Mouse (Mus musculus): ENCODE results near the gene Mbd3l1. TPM values are rescaled to one million over a fixed set of nuclear protein-coding genes. Genes with fewer than 3 reads are reported as not detected.

Mbd3l1 gene
- total RNA-seq (2021) = not detected in 2 replicates
- long read RNA-seq, experiment 1 = 0 reads
- long read RNA-seq, experiment 2 = 0 reads

DNA sequence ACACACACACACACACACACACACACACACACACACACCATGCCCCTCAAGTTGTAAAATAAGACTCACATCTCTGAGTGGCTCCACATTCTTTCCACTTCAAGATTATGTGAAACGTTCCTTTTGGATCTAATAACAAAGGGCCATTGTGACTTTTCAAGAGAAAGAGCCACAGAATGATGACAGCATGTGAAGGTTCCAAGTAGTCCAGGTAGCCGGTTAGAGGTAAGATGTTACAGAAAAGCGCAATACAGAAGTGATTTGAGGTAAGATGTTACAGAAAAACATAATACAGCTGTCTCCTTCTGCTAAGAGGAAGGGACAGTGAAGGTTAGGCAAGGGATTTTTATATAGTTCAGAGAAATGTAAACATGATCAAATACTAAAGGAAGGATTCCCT lies at the start of gene Mbd3l1, which contains the start of gene Zfp558:
Gene Mbd3l1, plus strand, starts transcription at position 192 of the 400 bp plus-strand sequence.
Gene Zfp558, minus strand, starts transcription at position 101 of the 400 bp plus-strand sequence.
- DNase-seq = no peak

DNA sequence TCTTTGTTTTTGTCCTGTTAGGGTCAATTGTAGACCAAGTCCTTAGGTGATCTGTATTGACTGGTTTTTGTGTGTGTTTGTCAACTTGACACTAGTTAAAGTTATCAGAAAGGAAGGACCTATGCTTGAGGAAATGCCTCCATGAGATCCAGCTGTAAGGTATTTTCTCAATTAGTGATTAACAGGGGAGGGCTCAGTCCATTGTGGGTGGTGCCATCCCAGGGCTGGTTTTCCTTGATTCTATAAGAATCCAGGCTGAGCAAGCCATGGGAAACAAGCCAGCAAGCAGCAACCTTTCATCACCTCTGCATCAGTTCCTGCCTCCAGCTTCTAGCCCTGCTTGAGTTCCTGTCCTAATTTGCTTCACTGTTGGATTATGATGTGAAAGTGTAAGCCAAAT lies 47.8 kb upstream of the Mbd3l1 start, which contains the start of gene Mbd3l2:
Gene Mbd3l2, plus strand, starts transcription at position 301 of the 400 bp plus-strand sequence.
- no peak for DNase-seq

DNA sequence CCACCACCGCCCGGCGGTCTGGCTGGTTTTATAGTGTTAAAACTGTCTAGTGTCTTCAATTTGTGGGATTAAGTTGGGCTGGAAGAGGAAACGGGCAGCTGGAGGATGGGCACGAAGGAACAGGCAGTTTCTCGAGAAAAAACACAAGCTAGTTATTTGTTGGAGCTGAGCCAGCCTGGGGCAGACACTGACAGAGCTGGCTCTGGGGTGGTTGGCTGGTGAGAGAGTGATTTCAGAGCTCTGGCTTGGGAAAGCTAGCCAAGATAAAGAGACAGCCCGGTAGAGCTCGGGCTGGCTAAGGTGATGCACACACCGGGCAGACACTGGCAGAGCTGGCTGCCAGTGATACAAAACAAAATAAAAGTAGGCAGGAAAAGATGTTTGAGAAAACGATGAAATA lies 46.5 kb upstream of the Mbd3l1 start:
- DNase-seq = peak; percentile 45

DNA sequence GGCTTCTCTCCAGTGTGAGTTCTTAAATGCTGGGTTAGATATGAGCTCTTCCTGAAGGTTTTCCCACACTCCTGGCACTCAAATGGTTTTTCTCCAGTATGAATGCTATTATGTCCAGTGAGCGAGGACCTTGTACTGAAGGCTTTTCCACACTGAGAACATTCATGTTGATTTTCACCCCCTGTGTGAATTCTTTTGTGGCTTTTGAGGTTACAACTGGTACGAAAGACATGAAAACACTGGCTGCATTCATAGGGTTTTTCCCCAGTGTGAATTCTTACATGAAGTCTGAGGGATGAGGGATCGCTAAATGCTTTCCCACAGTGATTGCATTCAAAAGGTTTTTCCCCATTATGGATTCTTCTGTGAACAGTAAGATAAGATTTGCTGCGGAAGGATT lies 21.6 kb upstream of the Mbd3l1 start:
- no peak for DNase-seq

DNA sequence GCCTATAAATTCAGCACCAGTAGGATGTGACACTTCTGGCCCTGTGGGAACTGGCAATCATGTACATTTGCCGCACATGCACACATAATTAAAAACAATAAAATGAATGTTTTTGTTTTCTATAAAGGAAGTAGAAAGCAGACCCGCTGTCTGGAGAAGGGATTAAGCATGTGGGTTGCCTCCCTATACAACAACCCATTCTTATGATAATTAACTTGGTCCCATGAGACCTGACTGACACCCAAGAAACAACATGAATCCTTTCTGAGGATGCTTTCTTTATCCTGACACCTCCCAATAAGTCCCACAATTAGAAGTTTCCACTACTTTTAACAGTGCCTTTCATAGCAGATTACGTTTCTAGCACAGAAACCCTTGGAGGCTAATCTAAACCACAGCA lies 10.8 kb upstream of the Mbd3l1 start:
- DNase-seq = no peak

DNA sequence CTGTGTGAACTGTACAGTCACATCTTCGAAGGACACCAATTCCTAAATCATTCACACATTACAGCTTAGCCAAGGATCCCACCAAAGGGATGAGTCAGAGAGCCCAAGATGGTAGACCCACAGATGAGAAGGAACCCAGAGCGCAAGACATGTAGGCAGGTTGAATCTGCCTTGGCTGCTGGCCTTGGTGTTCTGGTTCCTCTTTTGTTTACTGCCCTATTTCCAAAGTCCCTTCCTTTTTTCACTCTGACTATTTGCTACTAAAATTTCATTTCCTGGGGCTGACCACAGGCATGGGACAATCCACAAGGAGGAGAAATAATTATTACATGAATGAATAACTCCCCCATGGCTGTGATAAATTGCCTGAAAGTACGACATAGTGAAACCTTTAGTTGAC lies 10.2 kb upstream of the Mbd3l1 start:
- no peak for DNase-seq

DNA sequence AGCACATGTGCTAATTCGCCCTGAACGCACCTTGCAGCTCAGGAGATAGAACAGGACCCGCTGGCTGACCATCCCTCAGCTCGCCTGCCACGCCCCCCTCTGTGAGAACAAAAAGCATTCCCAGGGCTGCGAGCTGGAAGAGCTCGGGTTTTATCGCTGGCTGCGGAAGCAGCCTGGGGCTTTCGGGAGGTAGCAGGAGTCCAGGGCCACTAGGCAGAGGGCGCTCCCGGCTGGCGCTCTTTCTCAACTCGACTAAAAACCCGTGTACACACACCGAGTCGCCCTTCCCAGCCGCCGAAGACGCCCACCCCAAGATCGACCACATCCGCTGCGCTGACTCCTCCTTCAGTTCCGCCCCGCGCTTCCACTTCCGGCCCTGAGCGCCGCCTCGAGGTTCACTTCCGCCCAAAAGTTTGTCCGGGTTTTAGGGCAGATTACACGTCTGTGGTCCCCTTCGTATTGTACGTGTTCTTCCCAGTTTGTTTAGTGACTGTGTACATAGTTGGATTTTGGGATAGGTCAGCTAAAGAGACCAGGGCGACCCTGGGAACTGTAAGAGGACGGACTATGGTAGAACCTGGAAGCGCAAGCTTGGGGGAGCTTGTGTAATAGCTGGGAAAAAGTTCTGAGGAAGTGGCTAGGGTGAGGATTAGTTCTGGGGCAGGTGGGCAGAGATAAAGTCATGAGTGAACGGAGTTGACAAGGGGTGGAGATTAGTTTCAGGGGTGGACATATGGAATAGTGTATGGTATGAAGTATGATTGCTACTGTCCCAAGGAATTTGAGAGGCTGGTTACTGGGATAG lies 4.6 kb upstream of the Mbd3l1 start:
- peak; percentile 82 for DNase-seq

DNA sequence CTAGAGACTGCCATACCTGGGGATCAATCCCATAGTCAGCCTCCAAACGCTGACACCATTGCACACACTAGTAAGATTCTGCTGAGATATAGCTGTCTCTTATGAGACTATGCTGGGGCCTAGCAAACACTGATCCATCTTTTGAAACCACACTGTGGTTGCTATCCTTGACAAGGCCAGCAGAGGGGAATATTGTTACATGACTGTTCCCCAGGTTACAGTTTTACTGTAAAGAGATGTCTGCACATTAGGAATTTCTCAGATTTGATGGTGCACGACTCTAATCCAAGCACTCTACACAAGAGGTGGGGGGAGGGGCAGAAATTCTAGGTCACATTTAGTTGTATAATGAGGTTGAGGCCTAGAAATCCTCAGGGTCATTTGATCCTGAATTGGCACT lies 29.9 kb downstream of the Mbd3l1 start:
- DNase-seq = no peak

Small RNAs within 50 kb of the gene (microRNA-seq; reads per million reads assigned to microRNA genes)
- gene Gm22854 = 0 reads per million in 2 experiments

Other genes with a start within 250 kb of the Mbd3l1 start
- 61.8 and 77.4 TPM in 2 replicates for gene Chordc1, start 186.2 kb upstream of the Mbd3l1 start, total RNA-seq (2021)
- gene Naalad2, start 75.4 kb upstream of the Mbd3l1 start, total RNA-seq (2021) = 5.4 and 8.1 TPM in 2 replicates
- not detected in 2 replicates for gene Ubtfl1, start 73.9 kb upstream of the Mbd3l1 start, total RNA-seq (2021)
- gene Mbd3l2, start 47.7 kb upstream of the Mbd3l1 start, total RNA-seq (2021) = not detected in 2 replicates
- 1.9 and 2.3 TPM in 2 replicates for gene Zfp558, start 91 bp upstream of the Mbd3l1 start, total RNA-seq (2021)
- 3.6 and 4.2 TPM in 2 replicates for gene Muc16, start 196.2 kb downstream of the Mbd3l1 start, total RNA-seq (2021)